Mouse (Mus musculus) effector memory CD4-positive, alpha-beta T cell, adult 5 months (primary cell): ENCODE results near the gene Golga1. TPM values are rescaled to one million over a fixed set of nuclear protein-coding genes. Genes with fewer than 3 reads are reported as not detected.

ENCODE experiments used
- polyA plus RNA-seq: library from polyadenylated mRNA; unstranded; fragments of 100-300 nt; shearing (Covaris generic); gene quantifications from one replicate; pipeline ENCODE4 v1.2.1, GENCODE M21; 2017

Gene Golga1
- polyA plus RNA-seq = 20.3 TPM

GRCm38 (mm10) chr2:39065400-39065987 is at the start of gene Golga1:
Golga1 (minus strand) TSS chr2:39065541.

GRCm38 (mm10) chr2:39005574-39006079 is 59.7 kb downstream of the Golga1 start, which contains the start of gene Rpl35:
Rpl35 (minus strand) TSS chr2:39005624.

GRCm38 (mm10) chr2:39004880-39005435 is 60.4 kb downstream of the Golga1 start, which contains the start of gene Arpc5l:
Arpc5l (plus strand) TSS chr2:39005348.

GRCm38 (mm10) chr2:38997386-38998374 is 67.7 kb downstream of the Golga1 start, which contains the start of gene Wdr38:
Wdr38 (plus strand) TSS chr2:38997476.

Other genes with a start within 250 kb of the Golga1 start
- gene Nr6a1, start 137.9 kb downstream of the Golga1 start, polyA plus RNA-seq = 0.72 TPM
- gene Olfml2a, start 133.6 kb downstream of the Golga1 start, polyA plus RNA-seq = 0.06 TPM
- 0.66 TPM for gene Wdr38, start 68.1 kb downstream of the Golga1 start, polyA plus RNA-seq
- 72.1 TPM for gene Arpc5l, start 60.2 kb downstream of the Golga1 start, polyA plus RNA-seq
- 501 TPM for gene Rpl35, start 59.9 kb downstream of the Golga1 start, polyA plus RNA-seq
- gene Scai, start 125.2 kb upstream of the Golga1 start, polyA plus RNA-seq = 15.7 TPM
- gene Ppp6c, start 160.9 kb upstream of the Golga1 start, polyA plus RNA-seq = 126 TPM